Mouse (Mus musculus) heart, adult 2 months (tissue): Measurements from ENCODE around the gene Necab2.

Experiments used
- CTCF ChIP-seq: fragments of 200-600 bp; IDR thresholded peaks from 2 replicates; pipeline ENCODE4 v1.8.1; 2022; ENCODE audit warnings: antibody characterized with exemption, mild to moderate bottlenecking, moderate library complexity
- POLR2A ChIP-seq: fragments of 200-500 bp; IDR thresholded peaks from 2 replicates; pipeline ENCODE4 v1.6.1; 2011; ENCODE audit warnings: mild to moderate bottlenecking, low read depth, low read length, control low read depth; ENCODE audit not compliant: insufficient read depth

- TF ChIP-seq POLR2A (peak; percentile 97), CTCF (peak; percentile 44)
Measured at GRCm38 (mm10) chr8:119436933-119437332, 9.6 kb upstream of the Necab2 start.
